Mouse (Mus musculus): Measurements from ENCODE around the gene Ak6.

GRCm38 (mm10) chr13:100669291-100670022, 18.7 kb downstream of the Ak6 start, which contains the start of gene Ccdc125:
- TF ChIP-seq CTCF (IDR thresholded peaks at IDR 0.05; ENCODE audit: borderline replicate concordance, extremely low read depth, insufficient read depth, insufficient read length) (no peak), POLR2A (IDR thresholded peaks at IDR 0.05; ENCODE audit: borderline replicate concordance, extremely low read depth, insufficient read depth, insufficient read length, poor library complexity, severe bottlenecking) (no peak)

Data from brain, embryonic 14.5 days (tissue).